In the genomic region with DNA sequence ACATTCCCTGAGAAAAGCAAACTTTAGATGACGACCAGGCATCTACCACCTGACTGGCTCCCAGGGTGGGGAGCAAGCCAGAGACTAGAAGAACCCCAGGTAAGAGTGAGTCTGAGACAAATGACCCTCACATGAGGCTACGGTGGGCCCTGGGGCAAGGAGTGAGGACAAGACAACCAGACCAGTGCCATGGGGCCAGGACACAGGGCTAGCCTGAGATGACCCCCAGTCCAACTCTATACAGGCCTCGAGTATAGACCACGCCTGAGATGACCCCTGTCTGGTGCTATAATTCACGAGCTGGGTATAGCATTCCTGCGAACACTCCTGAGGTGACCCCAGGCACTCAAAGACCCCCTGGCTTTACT, we compare ENCODE assay signal across 8 mouse cellular contexts.
A peak's percentile ranks its signal among the peaks of the same experiment; 100 is the strongest.
DNase-seq lines count a peak whose midpoint lies in the region; ATAC-seq lines count a peak whose summit lies in the region.

No protein-coding gene starts in this region.

- H3K27ac ChIP-seq in hindbrain, embryonic 10.5 days = 0 out of 2 replicates have a peak overlapping the region, but pooled peaks have one; percentile 29
- no peak overlapping the region for H3K27ac ChIP-seq in hindbrain, embryonic 14.5 days
- H3K27ac ChIP-seq in neural tube, embryonic 12.5 days = no peak overlapping the region
- no peak overlapping the region for H3K27ac ChIP-seq in neural tube, embryonic 15.5 days (replicated peaks)
- peak overlapping the region; percentile 39; the same call in 1 of the 2 replicates for H3K27ac ChIP-seq in limb, embryonic 13.5 days

- WGBS in hindbrain, embryonic 10.5 days = 74% methylated on average over 6 of the region's 6 CpGs
- WGBS in hindbrain, embryonic 14.5 days = 69% methylated on average over 6 of the region's 6 CpGs
- WGBS in neural tube, embryonic 12.5 days = 74% methylated on average over 6 of the region's 6 CpGs
- WGBS in neural tube, embryonic 15.5 days = 68% methylated on average over 6 of the region's 6 CpGs
- WGBS in limb, embryonic 13.5 days = 56% methylated on average over 6 of the region's 6 CpGs

- no peak overlapping the region for H3K4me3 ChIP-seq in hindbrain, embryonic 10.5 days
- H3K4me3 ChIP-seq in hindbrain, embryonic 14.5 days (replicated peaks; ENCODE audit: low read length) = no peak overlapping the region
- H3K4me3 ChIP-seq in neural tube, embryonic 12.5 days = no peak overlapping the region
- no peak overlapping the region for H3K4me3 ChIP-seq in neural tube, embryonic 15.5 days (replicated peaks)
- H3K4me3 ChIP-seq in limb, embryonic 13.5 days = no peak overlapping the region

- no peak for ATAC-seq in hindbrain, embryonic 14.5 days (ENCODE audit: low FRiP score)
- peak; percentile 66; the same call in 1 of the 2 replicates for ATAC-seq in neural tube, embryonic 12.5 days (ENCODE audit: low FRiP score, low read depth)
- ATAC-seq in neural tube, embryonic 15.5 days (ENCODE audit: low FRiP score) = no peak
- peak; percentile 62 for ATAC-seq in limb, embryonic 13.5 days (ENCODE audit: low FRiP score, low read depth)

- H3K4me2 ChIP-seq in hindbrain, embryonic 14.5 days (replicated peaks) = no peak overlapping the region
- no peak overlapping the region for H3K4me2 ChIP-seq in neural tube, embryonic 12.5 days (replicated peaks)
- no peak overlapping the region for H3K4me2 ChIP-seq in neural tube, embryonic 15.5 days
- peak overlapping the region; percentile 38; the same call in 1 of the 2 replicates for H3K4me2 ChIP-seq in limb, embryonic 13.5 days (replicated peaks)

- H3K9me3 ChIP-seq in hindbrain, embryonic 10.5 days = no peaks in the 10 kb centered on the region
- no peaks in the 10 kb centered on the region for H3K9me3 ChIP-seq in hindbrain, embryonic 14.5 days (ENCODE audit: control insufficient read depth, low read length)
- H3K9me3 ChIP-seq in neural tube, embryonic 12.5 days = no peaks in the 10 kb centered on the region
- H3K9me3 ChIP-seq in neural tube, embryonic 15.5 days (replicated peaks) = no peaks in the 10 kb centered on the region
- H3K9me3 ChIP-seq in limb, embryonic 13.5 days = no peaks in the 10 kb centered on the region

- no peak overlapping the region for H3K9ac ChIP-seq in hindbrain, embryonic 14.5 days
- no peak overlapping the region for H3K9ac ChIP-seq in neural tube, embryonic 12.5 days
- no peak overlapping the region for H3K9ac ChIP-seq in neural tube, embryonic 15.5 days (replicated peaks)
- H3K9ac ChIP-seq in limb, embryonic 13.5 days = no peak overlapping the region

- no peak for DNase-seq in hindbrain, embryonic 10.5 days (ENCODE audit: low spot score)
- no peak for DNase-seq in hindbrain, embryonic 14.5 days (ENCODE audit: low spot score)
- no peak for DNase-seq in ovary, postnatal 36 days (ENCODE audit: low spot score)
- no peak for DNase-seq in right cerebral cortex, adult 2 months (ENCODE audit: low spot score in 2 of 2)
- DNase-seq in cerebellum, postnatal 4 days (ENCODE audit: low spot score in 2 of 2) = no peak

- H3K36me3 ChIP-seq in hindbrain, embryonic 10.5 days = no peaks in the 10 kb centered on the region
- no peaks in the 10 kb centered on the region for H3K36me3 ChIP-seq in hindbrain, embryonic 14.5 days (replicated peaks; ENCODE audit: control insufficient read depth, insufficient read depth)
- H3K36me3 ChIP-seq in neural tube, embryonic 12.5 days = no peaks in the 10 kb centered on the region
- H3K36me3 ChIP-seq in neural tube, embryonic 15.5 days = no peaks in the 10 kb centered on the region
- H3K36me3 ChIP-seq in limb, embryonic 13.5 days = no peaks in the 10 kb centered on the region

- H3K4me1 ChIP-seq in hindbrain, embryonic 10.5 days (replicated peaks) = no peaks in the 10 kb centered on the region
- no peaks in the 10 kb centered on the region for H3K4me1 ChIP-seq in hindbrain, embryonic 14.5 days (replicated peaks; ENCODE audit: control insufficient read depth, insufficient read depth, low read length)
- H3K4me1 ChIP-seq in neural tube, embryonic 12.5 days = no peaks in the 10 kb centered on the region
- H3K4me1 ChIP-seq in neural tube, embryonic 15.5 days = no peaks in the 10 kb centered on the region
- H3K4me1 ChIP-seq in limb, embryonic 13.5 days = peaks cover 30% of the 10 kb centered on the region

- H3K27me3 ChIP-seq in hindbrain, embryonic 10.5 days (ENCODE audit: insufficient read depth, poor library complexity, severe bottlenecking) = no peaks in the 10 kb centered on the region
- H3K27me3 ChIP-seq in hindbrain, embryonic 14.5 days (ENCODE audit: control insufficient read depth, insufficient read depth, low read length) = no peaks in the 10 kb centered on the region
- H3K27me3 ChIP-seq in neural tube, embryonic 12.5 days (replicated peaks) = no peaks in the 10 kb centered on the region
- no peaks in the 10 kb centered on the region for H3K27me3 ChIP-seq in neural tube, embryonic 15.5 days (replicated peaks)
- H3K27me3 ChIP-seq in limb, embryonic 13.5 days = peaks cover 6% of the 10 kb centered on the region; the same call in 1 of the 2 replicates

Comparison
In these comparisons a context has a peak if more than half of its experiments do, and no peak if none do; other contexts are left out.
1. H3K27ac ChIP-seq: peak in hindbrain, embryonic 10.5 days (single experiment) and limb, embryonic 13.5 days (single experiment); none in hindbrain, embryonic 14.5 days (single experiment), neural tube, embryonic 12.5 days (single experiment) and neural tube, embryonic 15.5 days (single experiment).
2. ATAC-seq: peak in neural tube, embryonic 12.5 days (single experiment) and limb, embryonic 13.5 days (single experiment); none in hindbrain, embryonic 14.5 days (single experiment) and neural tube, embryonic 15.5 days (single experiment).